8 mouse cellular contexts compared by ENCODE assay signal in the genomic region with DNA sequence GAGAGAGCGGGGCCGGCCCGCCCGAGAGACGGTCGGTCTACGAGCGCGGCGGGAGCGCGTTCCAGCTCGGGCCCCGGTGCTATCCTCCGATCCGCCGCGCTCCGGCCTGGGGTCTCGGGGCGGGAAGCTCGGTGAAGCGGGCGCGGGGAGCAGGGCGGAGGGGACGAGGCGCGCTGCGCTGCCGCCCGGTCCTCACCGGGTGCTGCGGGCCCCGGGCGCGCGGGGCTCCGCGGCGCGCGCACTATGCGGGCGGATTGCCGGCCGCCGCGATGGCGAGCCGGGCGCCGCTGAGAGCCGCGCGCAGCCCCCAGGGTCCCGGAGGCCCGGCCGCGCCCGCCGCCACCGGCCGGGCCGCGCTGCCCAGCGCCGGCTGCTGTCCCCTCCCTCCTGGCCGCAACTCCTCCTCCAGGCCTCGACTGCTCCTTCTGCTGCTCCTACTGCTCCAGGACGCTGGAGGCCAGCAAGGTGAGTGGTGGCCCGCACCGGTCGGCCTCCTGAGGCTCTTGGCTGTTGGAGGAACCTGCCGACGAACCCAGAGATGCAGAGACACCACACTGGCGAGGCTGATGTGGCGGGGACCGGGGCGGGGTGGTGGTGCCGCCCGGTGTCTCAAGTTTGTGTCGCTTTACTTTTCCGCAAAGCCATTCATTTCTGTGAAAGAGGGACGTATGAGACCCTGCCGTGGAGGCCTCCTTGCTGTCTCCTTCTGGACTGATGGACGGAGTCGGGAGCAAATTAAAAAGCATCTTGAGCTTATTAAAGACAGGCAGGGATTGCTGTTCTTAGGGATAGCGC. TPM values are rescaled to one million over a fixed set of nuclear protein-coding genes. Genes with fewer than 3 reads are reported as not detected.
DNase-seq lines count a peak whose midpoint lies in the region; ATAC-seq and TF ChIP-seq lines count a peak whose summit lies in the region.

No protein-coding gene starts in this region.

- H3K27me3 ChIP-seq in embryonic facial prominence, embryonic 13.5 days: no peaks in the 10 kb centered on the region
- no peaks in the 10 kb centered on the region for H3K27me3 ChIP-seq in heart, embryonic 11.5 days (ENCODE audit: control insufficient read depth, insufficient read depth, low read length)
- no peaks in the 10 kb centered on the region for H3K27me3 ChIP-seq in neural tube, embryonic 13.5 days

- H3K4me2 ChIP-seq in embryonic facial prominence, embryonic 13.5 days: peak overlapping the region; percentile 79
- H3K4me2 ChIP-seq in heart, embryonic 11.5 days: peak overlapping the region; percentile 80
- H3K4me2 ChIP-seq in neural tube, embryonic 13.5 days: peak overlapping the region; percentile 80

- WGBS in embryonic facial prominence, embryonic 13.5 days: under 1% methylated on average over 67 of the region's 89 CpGs
- under 1% methylated on average over 74 of the region's 89 CpGs for WGBS in heart, embryonic 11.5 days (ENCODE audit: insufficient replicate concordance)
- WGBS in lung, adult 2 months: 2% methylated on average over 73 of the region's 89 CpGs
- under 1% methylated on average over 77 of the region's 89 CpGs for WGBS in neural tube, embryonic 13.5 days

- H3K27ac ChIP-seq in embryonic facial prominence, embryonic 13.5 days: peak overlapping the region; percentile 83
- H3K27ac ChIP-seq in heart, embryonic 11.5 days (ENCODE audit: low read depth, low read length): peak overlapping the region; percentile 86
- peak overlapping the region; percentile 92 for H3K27ac ChIP-seq in neural tube, embryonic 13.5 days (replicated peaks)

- no peak for TF ChIP-seq CTCF in lung, adult 2 months (IDR thresholded peaks at IDR 0.05; ENCODE audit: insufficient read depth, low read length)

- H3K4me3 ChIP-seq in embryonic facial prominence, embryonic 13.5 days: peak overlapping the region; percentile 75
- peak overlapping the region; percentile 89 for H3K4me3 ChIP-seq in heart, embryonic 11.5 days (ENCODE audit: low read depth, low read length)
- peak overlapping the region; percentile 80 for H3K4me3 ChIP-seq in lung, adult 2 months (replicated peaks; ENCODE audit: extremely low read depth, low read depth, low read length)
- H3K4me3 ChIP-seq in neural tube, embryonic 13.5 days: peak overlapping the region; percentile 98

- ATAC-seq in CD4-positive, CD25-positive, alpha-beta regulatory T cell, adult 4 months: peak; percentile 30
- no peak; the same call in 1 of the 2 replicates for ATAC-seq in embryonic facial prominence, embryonic 13.5 days (ENCODE audit: insufficient number of reproducible peaks, insufficient read depth, low FRiP score, low TSS enrichment, low read depth)
- ATAC-seq in heart, embryonic 11.5 days (replicated peaks; ENCODE audit: insufficient number of reproducible peaks, low FRiP score, low TSS enrichment): peak; percentile 56
- peak; percentile 83 for ATAC-seq in neural tube, embryonic 13.5 days (ENCODE audit: low read depth)

- no peaks in the 10 kb centered on the region for H3K36me3 ChIP-seq in embryonic facial prominence, embryonic 13.5 days
- H3K36me3 ChIP-seq in heart, embryonic 11.5 days (ENCODE audit: control insufficient read depth, insufficient read depth, low read length): no peaks in the 10 kb centered on the region
- H3K36me3 ChIP-seq in neural tube, embryonic 13.5 days: no peaks in the 10 kb centered on the region

- peak overlapping the region; percentile 81 for H3K9ac ChIP-seq in embryonic facial prominence, embryonic 13.5 days
- H3K9ac ChIP-seq in heart, embryonic 11.5 days (ENCODE audit: low read depth, low read length): peak overlapping the region; percentile 93
- peak overlapping the region; percentile 93 for H3K9ac ChIP-seq in neural tube, embryonic 13.5 days

- TF ChIP-seq POLR2A in lung, adult 2 months (IDR thresholded peaks at IDR 0.05; ENCODE audit: borderline replicate concordance, extremely low read depth, low read depth, low read length): peak; percentile 73; the same call in 1 of the 2 replicates

- no peaks in the 10 kb centered on the region for H3K9me3 ChIP-seq in embryonic facial prominence, embryonic 13.5 days
- H3K9me3 ChIP-seq in heart, embryonic 11.5 days (replicated peaks; ENCODE audit: control insufficient read depth, low read length): no peaks in the 10 kb centered on the region
- H3K9me3 ChIP-seq in neural tube, embryonic 13.5 days: no peaks in the 10 kb centered on the region

- DNase-seq in adrenal gland, adult 2 months: peak; percentile 62
- DNase-seq in kidney, postnatal 10 days: peak; percentile 55
- DNase-seq in lung, adult 2 months: peak; percentile 51
- DNase-seq in thymus, postnatal 25 days: peak; percentile 3

- H3K4me1 ChIP-seq in embryonic facial prominence, embryonic 13.5 days: peaks cover 12% of the 10 kb centered on the region
- peaks cover 25% of the 10 kb centered on the region for H3K4me1 ChIP-seq in heart, embryonic 11.5 days (ENCODE audit: control insufficient read depth, insufficient read depth, low read length)
- no peaks in the 10 kb centered on the region for H3K4me1 ChIP-seq in lung, adult 2 months (ENCODE audit: control insufficient read depth, insufficient read depth, low read length)
- peaks cover 55% of the 10 kb centered on the region for H3K4me1 ChIP-seq in neural tube, embryonic 13.5 days (replicated peaks)

RNA-seq across cellular contexts. Expression of gene Dcbld2, which starts 0.4 kb away (rescaled TPM):
- under 1 TPM; 0.34 to 0.42 TPM for polyA plus RNA-seq in CD4-positive, CD25-positive, alpha-beta regulatory T cell, adult 4 months (2017; shearing (Covaris generic))
- total RNA-seq in adrenal gland, adult 2 months (2021): 10 to 100 TPM in 1 of 2 experiments, 1 to 10 TPM in 1; 9.9 to 14.0 TPM
- 4.2 and 4.4 TPM in 2 replicates for polyA plus RNA-seq in adrenal gland, adult 2 months (2012; rRNA removed)
- polyA plus RNA-seq in embryonic facial prominence, embryonic 13.5 days (2015; fragmentation: Nextera tagmentation; extraction: Ambion mirVana): 5.6 TPM in 2 replicates
- polyA plus RNA-seq in heart, embryonic 11.5 days (2014; fragmentation: Nextera tagmentation; extraction: Ambion mirVana): 19.0 and 19.6 TPM in 2 replicates
- 10.6 and 14.0 TPM in 2 replicates for polyA plus RNA-seq in lung, adult 2 months (2012; rRNA removed)
- 4.8 and 5.9 TPM in 2 replicates for polyA plus RNA-seq in neural tube, embryonic 13.5 days (2015; fragmentation: Nextera tagmentation; extraction: Ambion mirVana)

Comparison
In these comparisons a context has a peak if more than half of its experiments do, and no peak if none do; other contexts are left out.
1. DNase-seq: peak in every context shown above with its lines; median percentile 62 in adrenal gland, adult 2 months; 55 in kidney, postnatal 10 days; 51 in lung, adult 2 months; 3 in thymus, postnatal 25 days.